Mouse (Mus musculus) thymus, adult 2 months (tissue): ENCODE data around the gene 4930523C07Rik. TPM values are rescaled to one million over a fixed set of nuclear protein-coding genes. Genes with fewer than 3 reads are reported as not detected.

Experiments
- DNase-seq: peaks from one replicate; pipeline ENCODE4 v3.0.0; 2021
- H3K27ac ChIP-seq: fragments of 200-500 bp; 2 replicates; pipeline ENCODE4 v1.5.1; 2012; ENCODE audit warnings: low read length, control low read depth; ENCODE audit not compliant: control insufficient read depth, insufficient read depth
- H3K27me3 ChIP-seq: fragments of 200-500 bp; 2 replicates; pipeline ENCODE4 v1.6.1; 2012; ENCODE audit warnings: mild to moderate bottlenecking, low read length, moderate library complexity, mixed read lengths; ENCODE audit not compliant: control insufficient read depth, insufficient read depth
- H3K36me3 ChIP-seq: fragments of 200-500 bp; 2 replicates; pipeline ENCODE4 v1.6.1; 2012; ENCODE audit warnings: mild to moderate bottlenecking, low read length, moderate library complexity; ENCODE audit not compliant: control insufficient read depth, insufficient read depth
- H3K4me1 ChIP-seq: fragments of 200-500 bp; replicated peaks from 2 replicates; pipeline ENCODE4 v1.6.1; 2012; ENCODE audit warnings: low read length; ENCODE audit not compliant: control insufficient read depth, insufficient read depth
- H3K4me3 ChIP-seq: fragments of 200-500 bp; 2 replicates; pipeline ENCODE4 v1.5.1; 2012; ENCODE audit warnings: mild to moderate bottlenecking, low read length, control low read depth, moderate library complexity; ENCODE audit not compliant: control insufficient read depth, insufficient read depth
- CTCF ChIP-seq: fragments of 200-500 bp; IDR thresholded peaks from 2 replicates; pipeline ENCODE4 v1.5.1; 2012; ENCODE audit warnings: mild to moderate bottlenecking, control low read depth, low read length, moderate library complexity, borderline replicate concordance; ENCODE audit not compliant: control insufficient read depth, poor library complexity, insufficient read depth; ENCODE audit errors: extremely low read depth
- POLR2A ChIP-seq: fragments of 200-500 bp; IDR thresholded peaks from 2 replicates; pipeline ENCODE4 v1.6.1; 2012; ENCODE audit warnings: mild to moderate bottlenecking, low read length, control low read depth, moderate library complexity; ENCODE audit not compliant: control insufficient read depth, poor library complexity, insufficient read depth; ENCODE audit errors: extremely low read depth
- WGBS: fragments of 180-500 bp; shearing (Covaris S2); methylation state at CpG from one replicate; pipeline ENCODE4 v1.1.7; 2018; 5-methylcytosine and 5-hydroxymethylcytosine counted together
- polyA plus RNA-seq: library from polyadenylated mRNA; depleted of rRNA; stranded (reverse); fragments of >200 nt; gene quantifications from 2 replicates; pipeline ENCODE4 v1.2.3, GENCODE M21; 2012; rRNA removed

The 4930523C07Rik gene
- polyA plus RNA-seq, 1 experiment, result 25.8 TPM

GRCm38 (mm10) chr1:160123957-160124356, 79.8 kb downstream of the 4930523C07Rik start:
- no peak for DNase-seq

More at GRCm38 (mm10) chr1:160123957-160124356, 79.8 kb downstream of the 4930523C07Rik start:
- Histone ChIP-seq H3K36me3 (no peaks in the 10 kb centered on the region), H3K27me3 (no peaks in the 10 kb centered on the region), H3K4me3 (no peak overlapping the region), H3K27ac (no peak overlapping the region), H3K4me1 (no peaks in the 10 kb centered on the region)
- no peak for TF ChIP-seq CTCF
- no peak for TF ChIP-seq POLR2A
- 91% methylated on average over 2 of the region's 2 CpGs for WGBS

Other genes with a start within 250 kb of the 4930523C07Rik start
- 0.12 and 0.13 TPM in 2 replicates for gene Tnn, start 109.2 kb downstream of the 4930523C07Rik start, polyA plus RNA-seq
- 32.8 and 34.9 TPM in 2 replicates for gene Mrps14, start 150.8 kb downstream of the 4930523C07Rik start, polyA plus RNA-seq
- gene Cacybp, start 168.5 kb downstream of the 4930523C07Rik start, polyA plus RNA-seq, result 13.5 and 15.0 TPM in 2 replicates